Mouse (Mus musculus): ENCODE data around the gene Pacsin2. TPM values are rescaled to one million over a fixed set of nuclear protein-coding genes. Genes with fewer than 3 reads are reported as not detected.
A peak's percentile ranks its signal among the peaks of the same experiment; 100 is the strongest.
"Not testable (repeated sequence)": the region's sequence is repeated elsewhere in the genome, so short reads cannot be mapped to it uniquely, and the experiment has no call there.

The Pacsin2 gene
- polyA plus RNA-seq, 1 experiment = 52.6 TPM

DNA sequence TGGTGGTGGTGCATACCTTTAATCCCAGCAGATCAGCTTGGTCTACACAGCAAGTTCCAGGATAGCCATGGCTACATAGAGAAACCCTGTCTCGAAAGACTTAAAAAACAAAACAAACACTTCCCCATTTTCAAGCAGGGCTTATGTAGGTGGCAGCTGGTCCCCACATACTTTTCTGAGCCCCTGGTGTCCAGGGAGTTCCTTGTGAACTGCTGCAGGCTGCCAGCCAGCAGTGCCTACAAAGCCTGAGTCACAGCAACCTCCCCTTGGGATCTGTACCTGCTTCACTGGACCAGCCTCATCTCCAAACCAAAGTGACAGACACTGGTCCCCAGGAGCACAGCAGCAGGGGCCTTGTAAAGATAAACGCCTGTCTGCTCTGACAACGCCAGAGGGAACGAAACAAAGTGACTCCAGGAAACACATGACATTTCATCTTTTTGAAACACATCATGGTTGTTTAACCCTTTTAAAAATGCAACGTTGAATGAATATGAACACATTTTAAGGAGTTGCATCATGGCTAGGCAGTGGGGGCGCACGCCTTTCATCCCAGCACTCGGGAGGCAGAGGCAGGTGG lies 18.3 kb upstream of the Pacsin2 start:
- WGBS = 81% methylated on average over 8 of the region's 8 CpGs
- no peak for DNase-seq (ENCODE audit: low read depth, low spot score)

DNA sequence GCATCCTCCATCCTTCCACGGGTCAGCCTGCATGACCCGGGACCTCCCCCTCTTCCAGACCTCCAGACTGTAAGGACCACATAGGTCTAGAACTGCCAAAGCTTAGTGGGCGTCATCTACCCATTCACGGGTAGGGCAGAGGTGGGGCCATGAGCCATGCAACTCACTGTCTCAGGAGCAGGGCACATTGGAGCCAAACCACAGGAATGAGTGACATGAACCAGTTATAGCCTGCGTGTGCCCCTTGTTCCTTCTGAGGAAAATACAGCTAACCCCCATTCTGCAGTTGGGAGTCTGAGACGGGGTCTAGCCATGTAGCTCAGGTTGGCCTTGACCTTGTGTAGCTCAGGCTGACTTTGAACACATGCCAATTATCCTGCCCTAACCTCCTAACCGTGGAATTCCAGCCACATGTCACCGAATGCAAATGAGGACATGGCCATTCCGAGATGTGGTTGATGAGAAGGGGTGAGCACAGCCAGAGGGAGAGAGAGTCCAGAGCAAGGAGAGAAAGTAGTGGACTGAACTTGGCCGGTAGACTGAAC lies 16.9 kb upstream of the Pacsin2 start:
- DNase-seq (ENCODE audit: low read depth, low spot score) = no peak
- WGBS = 71% methylated on average over 10 of the region's 10 CpGs

DNA sequence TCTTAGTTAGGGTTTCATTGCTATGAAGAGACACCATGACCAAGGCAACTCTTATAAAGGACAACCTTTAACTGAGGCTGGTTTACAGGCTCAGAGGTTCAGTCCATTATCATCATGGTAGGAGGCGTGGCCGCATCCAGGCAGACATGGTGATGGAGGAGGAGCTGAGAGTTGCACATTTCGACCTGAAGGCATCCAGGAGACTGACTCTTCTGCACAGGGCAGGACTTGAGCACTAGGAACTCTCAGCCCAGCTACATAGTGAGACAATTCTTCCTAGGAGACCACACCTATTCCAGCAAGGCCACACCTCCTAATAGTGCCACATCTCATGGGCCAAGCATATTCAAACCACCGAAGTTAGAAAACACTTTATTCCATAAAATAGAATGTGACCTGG lies 15.4 kb upstream of the Pacsin2 start:
- WGBS = 79% methylated on average over 4 of the region's 4 CpGs
- DNase-seq (ENCODE audit: low read depth, low spot score) = no peak

DNA sequence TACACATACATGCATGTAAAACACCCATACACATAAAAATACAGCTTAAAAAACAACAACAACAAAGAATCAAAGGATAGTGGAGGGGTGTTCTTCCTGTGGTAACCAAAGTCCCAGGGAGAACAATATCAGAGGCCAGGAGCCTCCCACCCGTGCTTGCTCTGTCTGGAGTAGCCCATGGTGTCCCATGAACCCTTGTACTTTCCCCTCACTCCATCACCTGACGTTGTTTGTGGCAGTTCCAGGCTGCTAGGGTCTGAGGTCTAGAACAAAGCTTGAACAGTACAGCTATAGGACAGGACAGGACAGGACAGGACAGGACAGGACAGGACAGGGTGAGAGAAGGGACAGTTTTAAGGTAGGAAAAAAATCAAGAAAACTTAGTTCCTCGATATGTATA lies 13.7 kb upstream of the Pacsin2 start:
- WGBS = 80% methylated on average over 3 of the region's 3 CpGs
- no peak for DNase-seq (ENCODE audit: low read depth, low spot score)

DNA sequence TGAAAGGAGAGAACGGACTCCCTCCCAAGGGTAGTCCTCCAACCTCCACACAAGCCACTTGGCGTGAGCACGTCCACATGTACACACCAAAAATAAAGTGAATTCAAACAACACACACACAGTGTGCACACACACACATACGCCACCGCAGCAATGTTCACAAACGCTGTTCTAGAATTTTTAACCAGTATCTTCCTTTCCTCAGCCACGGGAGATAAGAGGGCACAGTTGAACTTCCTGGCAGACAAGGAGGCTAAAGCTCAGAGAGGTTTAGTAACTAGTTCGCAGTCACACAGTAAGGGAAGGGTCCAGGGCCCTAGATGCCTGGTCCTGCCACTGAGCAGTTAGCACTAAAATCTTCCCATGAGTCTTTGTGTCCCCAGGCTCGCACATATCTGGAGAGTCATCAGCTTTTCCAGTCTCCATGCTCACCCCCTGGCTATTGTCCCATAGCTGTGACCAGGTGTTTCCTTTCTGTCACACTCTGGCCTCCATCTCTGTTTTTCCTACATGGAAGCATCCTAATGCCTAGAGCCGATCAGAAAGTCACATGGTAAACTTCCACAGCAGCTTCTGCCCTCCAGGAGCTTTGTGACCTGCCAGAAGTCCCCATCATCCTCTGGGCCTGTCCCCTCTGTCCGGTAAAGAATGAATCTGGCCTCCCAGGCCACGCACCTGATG lies 12.3 kb upstream of the Pacsin2 start:
- DNase-seq (ENCODE audit: low read depth, low spot score) = no peak

DNA sequence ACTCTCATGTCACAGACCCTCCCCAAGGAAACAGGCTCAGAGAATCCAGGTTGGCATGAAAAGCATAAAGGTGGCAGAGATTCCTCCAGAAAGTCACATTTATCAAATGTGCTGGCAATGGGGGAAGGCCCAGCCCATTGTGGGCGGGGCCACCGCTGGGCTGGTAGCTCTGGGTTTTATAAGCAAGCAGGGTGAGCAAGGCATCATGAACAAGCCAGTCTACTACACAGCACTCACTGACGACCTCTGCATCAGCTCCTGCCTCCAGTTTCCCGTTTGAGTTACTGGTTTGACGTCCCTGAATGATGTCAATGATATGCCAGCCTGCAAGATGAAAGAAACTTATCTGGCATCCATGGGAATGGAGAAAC lies 10.0 kb upstream of the Pacsin2 start:
- WGBS = 11% methylated on average over 5 of the region's 5 CpGs
- no peak for DNase-seq (ENCODE audit: low read depth, low spot score)

More for the DNA sequence above, 12.3 kb upstream of the Pacsin2 start:
- whole genome bisulfite sequencing = 84% methylated on average over 12 of the region's 12 CpGs

DNA sequence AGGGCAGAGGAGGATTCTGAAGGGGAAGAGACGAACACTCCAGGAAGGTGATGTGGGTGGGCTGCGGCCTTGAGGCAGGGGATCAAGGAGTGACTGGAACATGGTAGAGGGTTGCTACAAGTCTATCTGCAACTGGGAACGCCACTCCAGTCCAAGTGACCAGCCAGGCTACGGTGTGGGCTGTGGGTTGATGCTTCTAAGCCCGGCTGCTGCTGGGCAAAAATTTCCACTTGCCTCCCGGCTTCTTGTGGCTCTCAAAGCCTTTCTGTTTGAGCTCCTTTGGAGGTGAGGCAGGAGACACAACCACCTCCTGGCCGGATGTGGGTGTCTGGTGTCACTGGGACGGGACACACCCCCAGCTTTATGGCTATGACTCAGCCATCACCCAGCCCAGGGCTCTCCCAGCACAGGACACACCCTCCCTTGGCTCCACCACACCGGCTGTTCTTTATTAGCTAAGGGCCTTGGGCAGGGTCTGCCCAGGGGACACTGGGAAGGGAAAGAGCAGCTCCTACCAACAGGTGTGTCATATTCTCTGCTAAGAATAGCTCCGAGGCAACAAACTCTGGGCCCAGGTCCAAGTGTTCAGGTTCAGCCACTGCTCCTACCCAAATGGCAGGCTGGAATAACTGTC lies 9.5 kb upstream of the Pacsin2 start:
- 19% methylated on average over 10 of the region's 10 CpGs for WGBS
- DNase-seq (ENCODE audit: low read depth, low spot score) = peak; percentile 98

DNA sequence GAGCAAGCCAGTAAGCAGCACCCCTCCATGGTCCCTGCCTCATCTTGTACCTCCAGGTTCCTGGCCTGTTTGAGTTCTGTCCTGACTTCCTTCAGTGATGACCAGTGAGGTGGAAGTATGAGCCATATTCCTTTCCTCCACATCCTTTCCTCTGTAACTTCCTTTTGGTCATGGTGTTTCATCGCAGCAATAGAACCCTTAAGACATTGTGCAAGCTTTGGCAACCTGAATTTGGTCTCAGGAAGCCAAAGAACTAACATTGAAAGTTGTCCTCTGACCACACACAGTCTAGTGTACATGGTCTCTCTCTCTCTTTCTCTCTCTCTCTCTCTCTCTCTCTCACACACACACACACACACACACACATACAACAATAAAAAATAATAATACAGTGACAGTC lies 8.8 kb upstream of the Pacsin2 start:
- DNase-seq (ENCODE audit: low read depth, low spot score) = no peak
- 75% methylated on average over 1 of the region's 1 CpGs for WGBS

DNA sequence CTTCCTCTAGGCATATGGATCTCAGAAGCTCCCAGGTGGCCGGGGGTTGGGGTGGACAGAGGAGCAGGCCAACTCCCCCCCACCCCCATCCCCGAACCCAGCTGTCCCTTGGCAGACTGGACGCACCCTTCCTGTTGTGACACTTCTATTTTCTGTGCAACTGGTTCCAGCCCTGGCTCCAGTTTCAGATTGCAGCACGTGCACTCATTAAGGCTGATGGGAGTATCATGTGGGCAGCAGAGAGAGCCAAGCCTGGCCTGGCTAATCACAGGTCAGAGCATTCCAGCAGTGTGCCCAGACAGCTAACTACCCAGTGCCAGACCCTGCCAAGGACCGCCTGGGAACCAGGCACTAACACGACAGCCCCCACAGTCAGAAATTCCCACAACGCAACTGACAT lies 7.1 kb upstream of the Pacsin2 start:
- DNase-seq (ENCODE audit: low read depth, low spot score) = no peak
- 75% methylated on average over 7 of the region's 7 CpGs for WGBS

DNA sequence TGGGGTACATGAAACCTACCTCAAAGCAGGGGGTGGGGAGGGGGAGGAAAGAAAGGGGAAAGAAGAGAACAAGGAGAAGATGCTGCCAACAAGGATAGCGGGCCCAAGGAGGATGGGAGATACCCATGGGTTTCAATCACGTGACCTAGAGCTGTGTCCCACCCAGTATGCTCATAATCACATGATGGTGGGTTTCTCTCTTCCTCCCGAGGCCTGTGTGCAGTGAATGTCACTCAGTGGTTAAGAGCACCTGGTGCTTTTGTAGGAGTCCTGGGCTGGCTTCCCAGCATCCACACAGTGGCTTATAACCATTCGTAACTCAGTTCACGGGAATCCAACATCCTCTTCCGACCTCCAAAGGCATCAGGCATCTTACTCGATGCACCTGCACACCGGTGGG lies 6.0 kb upstream of the Pacsin2 start:
- DNase-seq (ENCODE audit: low read depth, low spot score) = no peak

DNA sequence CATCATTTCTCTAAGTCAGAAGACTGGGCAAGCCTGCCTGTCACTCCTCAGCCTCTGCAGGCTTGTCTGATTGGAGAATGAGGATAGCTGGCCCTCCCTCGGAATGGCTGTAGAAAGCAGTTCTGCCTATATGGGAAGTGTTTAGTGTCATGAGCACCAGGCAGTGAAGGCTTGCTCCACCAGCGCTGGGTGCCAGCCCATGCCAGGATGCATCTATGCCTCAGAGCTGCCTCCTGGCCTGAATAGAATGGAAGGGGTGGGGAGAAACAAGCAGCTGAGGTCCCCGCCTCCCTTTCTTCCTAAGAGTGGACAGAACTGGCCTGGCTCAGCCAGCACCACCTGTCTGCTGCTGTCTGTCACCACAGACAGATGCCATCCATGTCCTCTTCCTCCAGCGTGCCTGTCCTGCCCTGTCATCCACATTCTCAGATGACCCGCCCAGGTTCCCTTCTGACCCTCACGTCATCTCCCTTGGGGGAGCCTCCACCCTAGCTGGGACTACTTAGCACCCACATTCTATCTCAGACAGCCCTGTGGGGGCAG lies 4.9 kb upstream of the Pacsin2 start:
- 49% methylated on average over 6 of the region's 6 CpGs for WGBS
- no peak for DNase-seq (ENCODE audit: low read depth, low spot score)

More for the DNA sequence above, 6.0 kb upstream of the Pacsin2 start:
- 86% methylated on average over 8 of the region's 8 CpGs for WGBS

DNA sequence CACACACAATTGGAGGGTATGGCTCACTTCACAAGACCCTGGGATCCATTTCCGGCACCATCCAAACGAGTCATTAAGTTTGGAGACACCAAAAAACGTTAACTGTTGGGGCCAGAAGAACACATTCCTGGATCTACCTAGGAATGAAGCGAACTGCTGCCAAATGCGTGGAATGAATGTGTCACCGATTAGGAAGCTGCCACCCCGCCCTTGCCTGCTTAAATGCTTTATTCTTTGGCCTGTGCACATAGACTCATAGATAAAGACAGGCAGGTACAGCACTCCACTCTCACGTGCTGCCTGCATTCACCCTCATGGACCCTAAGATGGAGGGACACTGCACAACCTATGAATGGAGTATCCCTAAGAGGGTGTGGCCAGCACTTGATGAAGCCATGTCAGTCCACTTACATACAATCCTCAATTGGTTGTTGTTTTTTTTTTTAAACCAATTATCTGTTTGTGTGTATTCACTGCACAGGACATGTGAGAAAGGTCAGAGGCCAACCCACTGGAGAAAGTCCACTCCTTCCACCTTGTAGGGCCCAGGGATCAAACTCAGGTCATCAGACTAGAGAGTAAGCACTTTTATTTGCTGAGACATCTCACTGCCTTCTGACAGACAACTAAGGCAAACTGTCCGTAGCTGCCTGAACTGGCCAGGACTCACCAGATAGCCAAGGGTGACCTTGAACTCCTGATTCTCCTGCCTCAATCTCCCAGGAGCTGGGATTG lies 3.0 kb upstream of the Pacsin2 start:
- no peak for DNase-seq (ENCODE audit: low read depth, low spot score)
- WGBS = 52% methylated on average over 9 of the region's 9 CpGs

DNA sequence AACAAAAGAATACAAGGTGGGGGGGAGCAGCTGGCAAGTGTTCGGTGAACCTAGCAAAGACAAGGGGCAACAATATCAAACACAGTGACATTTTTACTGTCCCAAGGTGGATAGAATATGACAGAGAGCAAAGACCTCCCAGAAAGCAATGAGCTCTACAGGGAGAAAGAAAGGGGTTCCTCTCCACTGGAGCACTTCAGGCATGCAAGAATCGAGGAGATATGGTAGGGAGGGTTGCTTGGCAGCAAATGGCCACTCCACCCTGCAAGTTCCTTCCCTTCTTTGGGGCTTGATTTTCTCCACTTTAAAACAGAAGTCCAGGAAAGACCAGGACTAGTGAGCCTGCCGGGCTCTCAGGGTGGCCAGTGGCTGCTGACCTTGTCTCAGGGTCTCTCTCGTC lies 1.9 kb upstream of the Pacsin2 start:
- 74% methylated on average over 4 of the region's 4 CpGs for WGBS
- no peak for DNase-seq (ENCODE audit: low read depth, low spot score)

DNA sequence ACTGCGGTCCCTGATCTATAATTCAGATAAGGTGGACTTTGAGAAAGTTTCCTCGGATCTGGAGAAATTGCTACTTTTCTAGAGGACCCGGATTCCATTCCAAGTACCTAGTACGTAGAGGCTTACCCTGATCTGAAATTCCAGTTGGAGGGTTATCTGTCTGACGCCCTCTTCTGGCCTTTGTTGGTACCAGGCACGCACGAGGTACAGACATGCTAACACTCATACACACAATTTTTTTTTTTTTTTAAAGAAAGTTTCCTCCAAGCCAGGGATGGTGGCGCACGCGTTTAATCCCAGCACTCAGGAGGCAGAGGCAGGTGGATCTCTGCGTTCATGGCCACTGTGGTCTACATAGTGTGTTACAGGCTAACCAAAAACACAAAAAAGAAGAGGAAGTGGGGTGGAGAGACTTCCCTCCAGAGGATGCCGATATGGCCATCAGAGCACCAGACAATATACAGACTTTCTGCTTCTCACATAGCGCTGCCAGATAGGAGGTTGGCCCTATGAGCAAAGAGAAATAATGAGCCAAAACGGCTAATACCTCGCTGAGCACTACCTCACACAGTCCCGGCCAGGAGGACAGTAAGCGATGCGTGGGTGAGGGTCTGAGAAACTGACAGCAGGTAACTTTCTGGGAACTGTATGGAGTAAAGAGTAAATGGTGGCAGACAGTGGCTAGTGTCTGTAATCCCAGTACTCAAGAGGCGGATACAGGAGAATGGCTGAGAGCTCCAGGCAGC lies 672 bp upstream of the Pacsin2 start:
- WGBS = 73% methylated on average over 19 of the region's 19 CpGs
- DNase-seq (ENCODE audit: low read depth, low spot score) = no peak

DNA sequence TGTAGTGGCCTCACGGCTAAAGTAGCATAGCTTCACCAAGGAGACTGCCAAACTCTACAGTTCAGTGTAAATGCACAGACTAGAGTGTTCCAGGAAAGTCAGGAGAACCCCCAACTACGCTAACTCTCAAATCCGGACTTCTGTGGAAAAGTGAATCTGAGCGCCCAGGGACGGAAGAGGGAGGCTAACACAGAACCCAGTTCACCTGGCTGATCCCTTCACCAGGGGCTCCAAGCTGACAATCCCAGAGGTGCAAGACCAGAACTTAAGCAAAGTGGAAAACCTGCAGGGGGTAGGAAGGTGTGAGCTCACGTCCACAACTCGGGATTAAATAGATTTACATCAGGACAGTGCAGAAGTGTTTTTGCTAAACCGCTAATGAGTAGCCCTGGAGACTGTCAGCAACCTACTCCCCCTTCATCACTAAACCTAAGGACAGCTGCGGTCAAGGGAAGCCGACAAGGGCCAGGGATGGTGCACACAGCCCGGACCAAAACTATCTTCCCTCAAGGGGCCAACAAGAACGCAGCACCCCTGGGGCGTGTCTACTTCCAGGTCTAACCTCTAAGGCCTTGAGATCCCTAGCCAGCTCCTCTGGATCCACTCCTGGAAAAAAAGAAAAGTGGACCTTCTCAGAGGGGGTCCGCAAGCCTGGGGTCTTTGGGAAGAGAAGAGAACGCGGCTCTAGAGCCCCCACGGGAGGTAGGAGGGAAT lies 880 bp downstream of the Pacsin2 start:
- WGBS = 6% methylated on average over 17 of the region's 17 CpGs
- no peak for DNase-seq (ENCODE audit: low read depth, low spot score)

DNA sequence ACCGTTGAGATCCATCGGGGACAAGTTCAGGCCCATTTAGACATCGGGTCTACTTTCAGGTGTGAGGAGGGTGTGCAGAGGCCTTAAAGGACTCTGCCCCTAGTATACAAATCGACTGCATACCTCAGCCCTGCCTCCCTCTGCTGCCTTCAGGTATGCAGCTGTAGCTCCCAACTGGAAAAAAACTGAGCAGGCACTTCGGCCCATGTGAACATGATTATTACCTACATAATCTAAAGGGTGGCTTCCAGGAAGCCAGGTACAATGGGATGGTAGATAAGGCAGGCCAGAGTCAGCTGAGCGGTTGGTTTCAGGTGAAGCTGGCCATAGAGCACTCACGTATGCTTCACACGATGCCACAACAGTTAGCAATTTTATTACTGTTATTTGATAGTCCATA lies 2.1 kb downstream of the Pacsin2 start:
- 37% methylated on average over 8 of the region's 8 CpGs for WGBS
- DNase-seq (ENCODE audit: low read depth, low spot score) = not testable (repeated sequence)

DNA sequence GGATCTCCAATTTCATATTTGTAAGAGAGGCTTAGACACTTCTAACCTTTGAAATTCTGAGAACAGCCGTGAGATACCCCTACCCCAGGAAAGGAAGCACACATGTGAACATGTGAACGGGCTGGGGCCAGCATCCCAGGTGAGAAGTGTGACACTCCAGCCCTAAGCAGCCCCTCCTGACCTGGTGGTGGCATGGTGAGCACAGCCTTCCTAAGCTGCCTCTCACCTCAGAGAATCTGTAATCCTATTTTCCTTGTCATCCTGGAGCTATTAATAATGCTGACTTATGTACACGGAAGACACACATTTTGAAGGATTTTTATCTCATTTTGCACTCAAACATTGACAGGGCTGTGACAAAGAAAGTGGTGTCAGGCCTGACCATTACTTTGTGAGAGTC lies 3.5 kb downstream of the Pacsin2 start:
- DNase-seq (ENCODE audit: low read depth, low spot score) = no peak
- 85% methylated on average over 3 of the region's 3 CpGs for WGBS

DNA sequence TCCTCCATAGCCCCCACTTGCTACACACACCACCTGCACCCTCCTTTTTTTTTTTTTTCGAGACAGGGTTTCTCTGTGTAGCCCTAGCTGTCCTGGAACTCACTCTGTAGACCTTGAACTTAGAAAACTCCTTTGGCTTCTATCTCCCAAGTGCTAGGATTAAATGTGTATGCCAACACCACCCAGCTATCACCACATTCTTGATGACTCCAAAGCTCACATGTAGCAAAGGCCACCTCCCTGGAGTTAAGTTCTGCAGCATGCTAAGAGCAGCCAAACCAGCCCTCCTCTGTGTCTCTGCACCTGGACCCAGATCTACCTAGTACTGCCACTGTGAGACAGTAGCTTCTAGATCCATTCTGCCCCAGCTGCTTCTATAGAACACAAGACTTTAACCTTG lies 6.9 kb downstream of the Pacsin2 start:
- WGBS = 52% methylated on average over 1 of the region's 1 CpGs
- no peak for DNase-seq (ENCODE audit: low read depth, low spot score)

DNA sequence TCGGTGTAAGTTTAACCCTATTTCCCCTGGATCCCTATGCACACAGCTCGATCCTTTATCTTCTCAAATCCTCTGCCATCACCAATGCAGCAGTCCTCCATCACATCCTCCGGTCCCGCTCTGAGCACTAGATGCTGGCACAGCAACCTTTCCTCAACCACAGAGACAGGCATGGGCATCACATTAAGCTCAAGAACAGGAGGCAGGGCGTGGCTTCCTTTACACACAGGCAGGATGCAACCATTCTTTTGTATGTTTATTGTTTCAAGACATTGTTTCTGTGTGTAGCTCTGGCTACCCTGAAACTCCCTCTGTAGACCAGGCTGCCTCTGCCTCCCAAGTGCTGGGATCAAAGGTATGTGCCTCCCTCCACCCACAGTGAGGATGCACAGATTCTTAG lies 8.8 kb downstream of the Pacsin2 start:
- 80% methylated on average over 5 of the region's 5 CpGs for WGBS
- DNase-seq (ENCODE audit: low read depth, low spot score) = no peak
